Mouse (Mus musculus) forebrain, embryonic 14.5 days (tissue): ENCODE data around the gene Nfia. TPM values are rescaled to one million over a fixed set of nuclear protein-coding genes. Genes with fewer than 3 reads are reported as not detected.

Source experiments
- ATAC-seq: fragments of 200-750 bp; cut with Nextera tagmentation; 2 replicates; pipeline ENCODE4 v1.8.0; 2017; ENCODE audit warnings: mild to moderate bottlenecking, moderate library complexity
- DNase-seq: peaks from one replicate; pipeline ENCODE4 v3.0.0-alpha.2; 2015; ENCODE audit warnings: low spot score
- H3K27ac ChIP-seq: fragments of 300-500 bp; sonication (generic); 2 replicates; pipeline ENCODE4 v1.5.1; 2014; ENCODE audit warnings: low read depth, mild to moderate bottlenecking, control low read depth, low read length, moderate library complexity
- H3K27me3 ChIP-seq: fragments of 300-500 bp; sonication (generic); replicated peaks from 2 replicates; pipeline ENCODE4 v1.6.1; 2014; ENCODE audit warnings: low read length, control low read depth, mixed read lengths; ENCODE audit not compliant: control insufficient read depth, insufficient read depth
- H3K36me3 ChIP-seq: fragments of 300-500 bp; sonication (generic); 2 replicates; pipeline ENCODE4 v1.6.1; 2014; ENCODE audit warnings: low read length, control low read depth; ENCODE audit not compliant: control insufficient read depth, insufficient read depth
- H3K4me1 ChIP-seq: fragments of 300-500 bp; sonication (generic); 2 replicates; pipeline ENCODE4 v1.6.1; 2014; ENCODE audit warnings: antibody characterized with exemption, low read length, control low read depth; ENCODE audit not compliant: control insufficient read depth, insufficient read depth
- H3K4me2 ChIP-seq: fragments of 300-500 bp; sonication (generic); 2 replicates; pipeline ENCODE4 v1.6.1; 2014; ENCODE audit warnings: mild to moderate bottlenecking, control low read depth, low read length
- H3K4me3 ChIP-seq: fragments of 300-500 bp; sonication (generic); 2 replicates; pipeline ENCODE4 v1.5.1; 2014; ENCODE audit warnings: low read depth, low read length, control low read depth
- H3K9ac ChIP-seq: fragments of 300-500 bp; sonication (generic); 2 replicates; pipeline ENCODE4 v1.6.1; 2014; ENCODE audit warnings: mild to moderate bottlenecking, low read length, control low read depth, moderate library complexity
- H3K9me3 ChIP-seq: fragments of 300-500 bp; sonication (generic); replicated peaks from 2 replicates; pipeline ENCODE4 v1.6.1; 2016; ENCODE audit warnings: low read length, control low read depth, mixed read lengths; ENCODE audit not compliant: control insufficient read depth
- WGBS: fragments of 180-500 bp; shearing (Covaris S2); extraction: QIAGEN DNeasy Blood & Tissue Kit; methylation state at CpG from one replicate; pipeline ENCODE4 v1.1.7; 2014; 5-methylcytosine and 5-hydroxymethylcytosine counted together
- polyA plus RNA-seq: library from polyadenylated mRNA; unstranded; fragments of >200 nt; fragmentation: Nextera tagmentation; extraction: Ambion mirVana; gene quantifications from 2 replicates; pipeline ENCODE4 v1.2.1, GENCODE M21; 2014

Nfia gene
- polyA plus RNA-seq, 1 experiment from 2014 or later, result 71.5 TPM

DNA sequence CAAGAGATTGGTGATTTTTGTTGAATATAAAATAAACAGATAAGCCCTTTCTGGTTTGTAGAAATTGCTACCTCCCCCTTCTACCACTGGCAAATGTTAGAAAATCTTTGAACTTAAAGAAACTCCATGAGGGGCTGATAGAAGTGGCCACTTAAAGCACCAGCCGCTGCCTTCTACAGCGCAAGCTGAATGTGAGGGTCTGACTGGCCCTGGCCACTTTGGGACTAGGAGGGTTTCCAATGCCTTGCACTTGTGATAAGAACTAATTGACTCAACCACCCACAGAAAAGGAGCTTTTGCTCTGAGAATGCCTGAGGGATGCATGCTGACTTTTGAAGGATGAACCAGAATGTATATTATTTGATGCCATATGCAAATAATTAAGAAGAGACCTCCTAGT lies 171.8 kb downstream of the Nfia start:
- 83% methylated on average over 2 of the region's 2 CpGs for WGBS
- DNase-seq (no peak), ATAC-seq (no peak)
- Histone ChIP-seq H3K9ac (no peak overlapping the region), H3K36me3 (no peaks in the 10 kb centered on the region), H3K4me1 (peaks cover 30% of the 10 kb centered on the region), H3K9me3 (no peaks in the 10 kb centered on the region), H3K4me3 (no peak overlapping the region), H3K27ac (no peak overlapping the region), H3K4me2 (no peak overlapping the region), H3K27me3 (no peaks in the 10 kb centered on the region)

DNA sequence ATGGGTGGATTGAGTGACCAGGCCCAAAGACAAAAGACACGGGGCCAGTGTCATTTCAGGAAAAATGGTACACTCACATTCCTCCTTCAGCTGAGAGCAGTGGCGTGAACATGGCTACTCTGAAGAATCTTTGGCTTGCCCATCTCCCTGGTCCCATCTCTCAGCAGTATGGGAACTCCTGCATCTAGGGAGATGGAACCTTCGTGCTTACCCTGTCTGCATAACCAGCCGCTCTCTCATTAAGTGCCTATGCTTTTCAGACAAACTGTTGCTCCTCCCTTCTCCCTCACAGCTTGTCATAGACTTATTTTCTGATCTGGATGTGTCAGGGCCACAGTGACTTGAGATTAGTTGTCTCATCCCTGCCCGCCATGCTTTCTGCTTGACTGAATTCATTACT lies 174.9 kb downstream of the Nfia start:
- ATAC-seq (no peak), DNase-seq (peak; percentile 26)
- Histone ChIP-seq H3K27me3 (no peaks in the 10 kb centered on the region), H3K4me3 (no peak overlapping the region), H3K9ac (no peak overlapping the region), H3K9me3 (no peaks in the 10 kb centered on the region), H3K27ac (peak overlapping the region; percentile 44), H3K4me2 (no peak overlapping the region), H3K4me1 (peaks cover 44% of the 10 kb centered on the region), H3K36me3 (no peaks in the 10 kb centered on the region)
- WGBS, result 46% methylated on average over 5 of the region's 5 CpGs

DNA sequence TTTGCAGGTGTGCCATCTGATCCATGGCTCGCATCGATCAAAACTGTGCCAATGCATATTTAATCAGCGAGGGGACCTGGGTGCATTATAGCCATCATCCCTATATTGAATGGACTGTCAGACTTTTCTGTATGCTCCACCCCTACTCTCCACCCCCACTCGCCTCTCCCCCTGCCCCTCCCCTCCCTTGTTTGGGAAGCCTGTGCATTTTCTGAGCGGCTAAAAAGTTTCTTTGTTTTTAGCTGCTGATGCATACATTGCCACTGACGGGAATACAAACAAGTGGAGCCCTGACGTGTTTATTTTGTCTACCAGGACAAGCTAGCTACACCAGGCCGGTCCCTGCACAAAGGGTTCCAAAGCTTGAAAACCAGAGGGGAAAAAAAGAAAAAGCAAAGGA lies 175.7 kb downstream of the Nfia start:
- Histone ChIP-seq H3K9me3 (no peaks in the 10 kb centered on the region), H3K9ac (no peak overlapping the region), H3K27me3 (no peaks in the 10 kb centered on the region), H3K4me1 (peaks cover 45% of the 10 kb centered on the region), H3K4me2 (no peak overlapping the region), H3K36me3 (no peaks in the 10 kb centered on the region), H3K4me3 (no peak overlapping the region), H3K27ac (peak overlapping the region; percentile 62; the same call in 1 of the 2 replicates)
- peak; percentile 80 for ATAC-seq
- 7% methylated on average over 8 of the region's 8 CpGs for WGBS
- peak; percentile 88 for DNase-seq

DNA sequence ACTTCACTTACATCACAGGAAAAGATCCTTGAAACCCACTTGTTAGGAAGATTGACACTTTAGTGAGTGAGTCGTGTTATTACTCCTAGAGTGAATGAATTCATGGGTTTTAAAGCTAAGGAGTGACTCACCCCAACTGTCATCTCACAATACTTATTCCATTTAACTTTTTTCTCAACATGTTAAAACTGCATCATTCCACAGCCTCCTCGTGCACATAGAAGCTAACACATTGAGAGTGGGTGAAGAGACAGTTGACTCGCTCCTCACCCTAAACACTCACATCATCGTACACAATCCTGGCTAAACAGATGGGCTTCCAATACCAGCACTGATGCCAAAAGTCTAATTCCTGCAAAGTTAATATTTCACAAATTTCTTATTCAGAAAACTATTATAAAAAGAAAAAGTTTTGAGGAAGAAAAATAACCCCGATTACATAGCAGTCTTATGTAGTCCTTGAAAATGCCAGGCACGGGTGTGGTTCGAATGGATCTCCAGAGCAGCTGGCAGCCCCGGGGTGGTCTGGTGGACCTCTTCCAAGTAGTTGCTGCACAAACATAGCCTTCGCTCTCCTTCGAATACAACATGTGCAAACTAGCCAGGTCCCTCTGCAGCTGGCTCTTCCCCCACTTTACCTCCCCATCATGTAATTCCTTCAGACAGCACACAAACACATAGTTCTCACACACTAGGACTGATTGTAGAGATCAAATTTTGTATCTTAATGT lies 178.0 kb downstream of the Nfia start:
- no peak overlapping the region for H3K4me2 ChIP-seq
- H3K36me3 ChIP-seq, result no peaks in the 10 kb centered on the region
- DNase-seq (peak; percentile 46), ATAC-seq (no peak)
- H3K27ac ChIP-seq, result no peak overlapping the region
- H3K9ac ChIP-seq, result no peak overlapping the region
- no peak overlapping the region for H3K4me3 ChIP-seq
- 60% methylated on average over 10 of the region's 10 CpGs for WGBS
- H3K4me1 ChIP-seq, result peaks cover 54% of the 10 kb centered on the region
- H3K27me3 ChIP-seq, result no peaks in the 10 kb centered on the region
- H3K9me3 ChIP-seq, result no peaks in the 10 kb centered on the region

DNA sequence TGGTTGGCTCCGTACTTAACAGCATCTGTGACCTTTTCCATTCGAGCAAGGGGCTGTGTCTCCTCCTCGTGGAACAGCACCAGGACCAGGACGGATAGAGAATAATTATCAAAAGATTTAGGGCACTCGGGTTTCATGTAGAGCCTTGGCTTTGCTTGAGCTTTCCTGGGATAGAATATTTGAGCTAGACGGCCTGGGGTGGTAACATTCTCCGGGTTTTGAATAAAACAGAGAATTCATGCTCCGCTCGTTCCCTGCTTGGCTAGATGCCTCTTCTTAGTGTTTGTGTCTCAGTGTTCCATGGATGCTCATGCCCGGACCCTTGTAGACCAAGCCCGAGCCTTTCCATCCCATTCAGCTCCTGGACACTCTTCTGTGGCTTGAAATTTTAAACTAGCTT lies 181.4 kb downstream of the Nfia start:
- Histone ChIP-seq H3K36me3 (0 out of 2 replicates have a peak, but pooled peaks cover 3% of the 10 kb centered on the region), H3K9me3 (no peaks in the 10 kb centered on the region), H3K9ac (no peak overlapping the region), H3K27ac (peak overlapping the region; percentile 17; the same call in 1 of the 2 replicates), H3K27me3 (no peaks in the 10 kb centered on the region), H3K4me3 (no peak overlapping the region), H3K4me1 (peaks cover 36% of the 10 kb centered on the region), H3K4me2 (no peak overlapping the region; the same call in 1 of the 2 replicates)
- WGBS, result 28% methylated on average over 11 of the region's 11 CpGs
- ATAC-seq (no peak), DNase-seq (peak; percentile 43)

DNA sequence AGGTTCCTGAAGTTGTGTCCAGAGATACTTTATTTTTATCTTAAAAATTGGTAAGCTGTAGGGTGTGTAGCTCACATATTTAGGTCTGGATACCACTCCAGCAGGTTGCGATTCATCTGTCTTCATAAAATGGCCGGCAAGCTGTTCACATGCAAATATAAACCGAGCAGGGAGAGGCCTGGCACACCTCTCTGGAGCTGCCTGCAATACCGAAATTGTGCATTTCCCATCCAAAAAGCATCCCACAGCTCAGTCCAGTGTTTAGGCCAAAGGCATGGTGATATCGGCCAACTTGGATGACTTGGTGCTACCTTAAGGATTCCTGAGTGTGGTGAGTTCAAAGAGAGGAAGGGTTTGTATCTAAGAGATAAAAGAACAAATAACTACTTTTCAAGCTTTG lies 185.6 kb downstream of the Nfia start:
- DNase-seq (no peak), ATAC-seq (no peak)
- H3K4me2 ChIP-seq, result no peak overlapping the region
- H3K4me3 ChIP-seq, result no peak overlapping the region
- no peak overlapping the region for H3K27ac ChIP-seq
- no peaks in the 10 kb centered on the region for H3K27me3 ChIP-seq
- 83% methylated on average over 5 of the region's 5 CpGs for WGBS
- H3K36me3 ChIP-seq, result 0 out of 2 replicates have a peak, but pooled peaks cover 3% of the 10 kb centered on the region
- H3K9me3 ChIP-seq, result no peaks in the 10 kb centered on the region
- H3K9ac ChIP-seq, result no peak overlapping the region
- H3K4me1 ChIP-seq, result peaks cover 8% of the 10 kb centered on the region

DNA sequence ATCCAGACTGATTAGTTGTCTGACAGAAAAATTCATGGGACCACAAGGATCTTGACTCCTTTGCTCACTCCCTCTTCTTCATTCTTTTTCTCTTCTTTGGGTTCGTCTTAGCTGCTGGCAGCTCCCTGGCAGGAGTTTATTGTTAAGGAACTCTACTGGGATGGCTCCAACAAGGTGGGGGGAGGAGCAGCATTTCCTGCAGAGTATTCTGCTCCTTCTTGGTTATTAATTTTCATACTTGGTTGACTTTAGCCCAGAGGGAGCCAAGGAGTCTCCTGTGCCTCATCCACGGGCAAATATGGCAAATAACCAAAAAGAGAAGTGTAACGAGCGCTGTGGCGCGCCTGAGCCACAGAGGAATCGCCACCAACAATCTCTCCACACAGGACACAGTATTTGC lies 190.3 kb downstream of the Nfia start:
- Histone ChIP-seq H3K4me3 (no peak overlapping the region), H3K9me3 (no peaks in the 10 kb centered on the region), H3K4me1 (no peaks in the 10 kb centered on the region), H3K27me3 (no peaks in the 10 kb centered on the region), H3K9ac (no peak overlapping the region), H3K27ac (no peak overlapping the region), H3K4me2 (no peak overlapping the region), H3K36me3 (peaks cover 3% of the 10 kb centered on the region; the same call in 1 of the 2 replicates)
- WGBS, result 74% methylated on average over 7 of the region's 7 CpGs
- no peak for ATAC-seq
- DNase-seq, result no peak

DNA sequence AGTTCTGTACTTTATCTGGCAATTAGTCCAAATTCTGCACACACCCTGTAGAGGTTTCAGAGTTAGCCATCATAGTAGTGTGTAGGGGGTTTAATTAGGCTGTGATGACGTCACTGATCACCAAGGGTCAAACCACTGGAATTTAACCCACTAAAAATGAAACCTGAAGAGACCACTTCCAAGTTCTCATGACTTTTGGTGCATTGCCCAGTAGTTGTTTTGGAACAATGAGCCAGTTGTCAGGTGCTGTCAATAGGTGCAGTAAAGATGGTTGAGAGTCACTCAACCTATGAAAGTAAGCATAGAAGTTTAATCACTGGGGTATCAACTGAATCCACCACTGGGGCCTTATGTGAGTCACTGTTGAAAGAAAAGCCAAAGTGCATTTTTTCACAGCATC lies 191.4 kb downstream of the Nfia start:
- Histone ChIP-seq H3K27ac (no peak overlapping the region), H3K9me3 (no peaks in the 10 kb centered on the region), H3K4me1 (no peaks in the 10 kb centered on the region), H3K4me2 (no peak overlapping the region), H3K4me3 (no peak overlapping the region), H3K9ac (no peak overlapping the region), H3K27me3 (no peaks in the 10 kb centered on the region), H3K36me3 (no peaks in the 10 kb centered on the region; the same call in 1 of the 2 replicates)
- 56% methylated on average over 1 of the region's 1 CpGs for WGBS
- DNase-seq, result no peak
- no peak for ATAC-seq

DNA sequence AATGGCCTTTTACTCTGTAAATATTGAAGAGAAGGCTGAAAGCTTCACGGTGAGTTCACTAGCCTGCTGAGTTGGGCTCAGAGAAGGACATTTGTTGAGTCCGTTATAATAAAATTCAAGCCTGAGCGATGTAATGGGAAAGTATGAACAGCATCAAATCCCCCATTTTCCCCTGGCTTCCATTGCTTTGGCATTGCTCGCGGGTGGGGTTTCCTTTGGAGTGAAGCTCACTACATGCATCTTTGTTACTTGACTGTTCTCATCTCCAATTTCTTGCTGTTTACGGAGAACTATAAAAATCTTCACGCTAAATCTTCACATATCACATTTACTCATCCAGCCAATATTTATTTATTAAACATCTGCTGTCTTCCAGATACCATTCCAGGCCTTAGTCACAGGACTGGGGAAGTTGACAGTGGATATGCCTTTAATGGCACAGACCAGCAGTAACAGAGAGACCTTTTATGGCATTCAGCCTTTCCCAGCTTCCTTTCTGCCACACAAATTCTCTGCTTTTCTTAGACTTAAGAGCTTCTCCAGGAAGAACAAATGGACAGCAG lies 196.3 kb downstream of the Nfia start:
- DNase-seq (no peak), ATAC-seq (no peak)
- Histone ChIP-seq H3K4me2 (no peak overlapping the region), H3K4me3 (no peak overlapping the region), H3K27ac (no peak overlapping the region), H3K9ac (no peak overlapping the region), H3K9me3 (no peaks in the 10 kb centered on the region), H3K4me1 (no peaks in the 10 kb centered on the region), H3K36me3 (peaks cover 3% of the 10 kb centered on the region; the same call in 1 of the 2 replicates), H3K27me3 (no peaks in the 10 kb centered on the region)
- 87% methylated on average over 7 of the region's 7 CpGs for WGBS
